28 mouse cellular contexts compared by ENCODE assay signal in genomic region chr13:54215777-54216316, GRCm38 (mm10). TPM values are rescaled to one million over a fixed set of nuclear protein-coding genes. Genes with fewer than 3 reads are reported as not detected.
DNase-seq lines count a peak whose midpoint lies in the region; ATAC-seq and TF ChIP-seq lines count a peak whose summit lies in the region.
"Had no signal": no experiment of that assay in that cellular context is flagged by ENCODE, and none has a peak within 500 bp of the region (broad histone marks: within the 10 kb centered on the region; RNA-seq: fewer than 3 reads in every experiment).

No protein-coding gene starts in this region.

- H3K9me3 ChIP-seq in liver, embryonic 11.5 days (ENCODE audit: control insufficient read depth, low read length) = no peaks in the 10 kb centered on the region
- H3K9me3 ChIP-seq in E14TG2a.4 (ENCODE audit: low read length) = no peaks in the 10 kb centered on the region
- H3K9me3 ChIP-seq in liver, postnatal 0 days (ENCODE audit: low read length) = no peaks in the 10 kb centered on the region
- H3K9me3 ChIP-seq in hindbrain, embryonic 14.5 days (ENCODE audit: control insufficient read depth, low read length) = no peaks in the 10 kb centered on the region; the same call in 1 of the 2 replicates
- H3K9me3 ChIP-seq: embryonic facial prominence, embryonic 12.5 days; forebrain, embryonic 13.5 days; limb, embryonic 15.5 days; lung, embryonic 15.5 days; midbrain, embryonic 15.5 days; neural tube, embryonic 13.5 days had no signal

- no peaks in the 10 kb centered on the region for H3K79me2 ChIP-seq in liver, adult 2 months (ENCODE audit: control insufficient read depth, insufficient read depth, low read length)

- DNase-seq in liver, adult 2 months (ENCODE audit: extremely low read depth, low read depth, low spot score) = peak; percentile 13
- DNase-seq in liver, embryonic 11.5 days (ENCODE audit: low spot score) = no peak
- DNase-seq in ZHBTc4 (ENCODE audit: low read depth, low spot score) = peak; percentile 99
- DNase-seq in liver, postnatal 0 days = no peak
- DNase-seq in heart, postnatal 36 days = no peak
- no peak for DNase-seq in retina, postnatal 1 day
- DNase-seq in hindbrain, embryonic 14.5 days (ENCODE audit: low spot score) = no peak
- DNase-seq: cerebellum, adult 18-20 months; cerebellum, postnatal 14 days; kidney, adult 2 months; left cerebral cortex, postnatal 4 days; lung, postnatal 4 days; right cerebral cortex, adult 18-20 months; right cerebral cortex, postnatal 4 days; thymus, adult 18-20 months; thymus, postnatal 36 days had no signal

- intact Hi-C loops in heart, postnatal 36 days (cut with DNase I) = no loop called here

- H3K9ac ChIP-seq in liver, adult 2 months (ENCODE audit: low read depth, low read length) = no peak overlapping the region
- no peak overlapping the region for H3K9ac ChIP-seq in liver, embryonic 11.5 days (ENCODE audit: low read depth, low read length)
- no peak overlapping the region for H3K9ac ChIP-seq in liver, postnatal 0 days (replicated peaks)
- H3K9ac ChIP-seq in hindbrain, embryonic 14.5 days = no peak overlapping the region
- H3K9ac ChIP-seq: embryonic facial prominence, embryonic 12.5 days; forebrain, embryonic 13.5 days; limb, embryonic 15.5 days; lung, embryonic 15.5 days; midbrain, embryonic 15.5 days; neural tube, embryonic 13.5 days had no signal

- TF ChIP-seq EP300 in liver, postnatal 0 days (IDR thresholded peaks at IDR 0.05; ENCODE audit: low read depth) = no peak

- H3K27me3 ChIP-seq in liver, adult 2 months (ENCODE audit: control insufficient read depth, insufficient read depth, low read length) = no peaks in the 10 kb centered on the region; the same call in 1 of the 2 replicates
- H3K27me3 ChIP-seq in liver, embryonic 11.5 days (replicated peaks; ENCODE audit: control insufficient read depth, insufficient read depth, low read length) = no peaks in the 10 kb centered on the region
- H3K27me3 ChIP-seq in E14TG2a.4 (ENCODE audit: insufficient read depth, low read length) = peaks cover 11% of the 10 kb centered on the region
- H3K27me3 ChIP-seq in liver, postnatal 0 days (ENCODE audit: insufficient read depth, low read length) = no peaks in the 10 kb centered on the region
- H3K27me3 ChIP-seq in hindbrain, embryonic 14.5 days (ENCODE audit: control insufficient read depth, insufficient read depth, low read length) = no peaks in the 10 kb centered on the region
- H3K27me3 ChIP-seq: embryonic facial prominence, embryonic 12.5 days; forebrain, embryonic 13.5 days; lung, embryonic 15.5 days; midbrain, embryonic 15.5 days; neural tube, embryonic 13.5 days had no signal

- H3K36me3 ChIP-seq in liver, adult 2 months (ENCODE audit: control insufficient read depth, insufficient read depth, low read length) = no peaks in the 10 kb centered on the region
- H3K36me3 ChIP-seq in liver, embryonic 11.5 days (ENCODE audit: control insufficient read depth, insufficient read depth, low read length) = no peaks in the 10 kb centered on the region
- H3K36me3 ChIP-seq in E14TG2a.4 (ENCODE audit: insufficient read depth, low read length) = no peaks in the 10 kb centered on the region
- no peaks in the 10 kb centered on the region for H3K36me3 ChIP-seq in liver, postnatal 0 days (replicated peaks; ENCODE audit: insufficient read depth, low read length)
- no peaks in the 10 kb centered on the region for H3K36me3 ChIP-seq in hindbrain, embryonic 14.5 days (replicated peaks; ENCODE audit: control insufficient read depth, insufficient read depth)
- H3K36me3 ChIP-seq: embryonic facial prominence, embryonic 12.5 days; limb, embryonic 15.5 days; lung, embryonic 15.5 days; midbrain, embryonic 15.5 days; neural tube, embryonic 13.5 days had no signal

- 51% methylated on average over 7 of the region's 7 CpGs for WGBS in liver, adult 2 months
- WGBS in liver, embryonic 11.5 days = 45% methylated on average over 7 of the region's 7 CpGs
- 48% methylated on average over 7 of the region's 7 CpGs for WGBS in liver, postnatal 0 days (ENCODE audit: insufficient replicate concordance)
- WGBS in hindbrain, embryonic 14.5 days = 30% methylated on average over 7 of the region's 7 CpGs

- H3K27ac ChIP-seq in liver, adult 2 months (replicated peaks; ENCODE audit: insufficient read depth, low read depth, low read length) = no peak overlapping the region
- no peak overlapping the region for H3K27ac ChIP-seq in liver, embryonic 11.5 days (ENCODE audit: low read depth, low read length)
- H3K27ac ChIP-seq in liver, postnatal 0 days (ENCODE audit: low read depth) = no peak overlapping the region
- no peak overlapping the region for H3K27ac ChIP-seq in hindbrain, embryonic 14.5 days
- H3K27ac ChIP-seq: embryonic facial prominence, embryonic 12.5 days; forebrain, embryonic 13.5 days; kidney, postnatal 0 days; left cerebral cortex, adult 2 months; limb, embryonic 15.5 days; lung, embryonic 15.5 days; midbrain, embryonic 15.5 days; neural tube, embryonic 13.5 days had no signal

- H3K4me2 ChIP-seq in liver, embryonic 11.5 days = no peak overlapping the region
- no peak overlapping the region for H3K4me2 ChIP-seq in liver, postnatal 0 days (ENCODE audit: low read depth, low read length)
- H3K4me2 ChIP-seq in hindbrain, embryonic 14.5 days (replicated peaks) = no peak overlapping the region
- H3K4me2 ChIP-seq: embryonic facial prominence, embryonic 12.5 days; forebrain, embryonic 13.5 days; limb, embryonic 15.5 days; lung, embryonic 15.5 days; midbrain, embryonic 15.5 days; neural tube, embryonic 13.5 days had no signal

- ATAC-seq in liver, embryonic 11.5 days (replicated peaks; ENCODE audit: low FRiP score) = no peak
- ATAC-seq in liver, postnatal 0 days = peak; percentile 17; the same call in 1 of the 2 replicates
- no peak for ATAC-seq in hindbrain, embryonic 14.5 days (ENCODE audit: low FRiP score)
- ATAC-seq: forebrain, embryonic 13.5 days; midbrain, embryonic 15.5 days had no signal

- no peak for TF ChIP-seq POLR2A in liver, adult 2 months (IDR thresholded peaks at IDR 0.05; ENCODE audit: extremely low read depth, insufficient read depth, low read length)

- no peak overlapping the region for H3K4me3 ChIP-seq in liver, adult 2 months (ENCODE audit: insufficient read depth, low read depth, low read length)
- no peak overlapping the region for H3K4me3 ChIP-seq in liver, embryonic 11.5 days (ENCODE audit: low read depth, low read length)
- peak overlapping the region; percentile 1; the same call in 1 of the 2 replicates for H3K4me3 ChIP-seq in E14TG2a.4 (replicated peaks; ENCODE audit: low read length)
- no peak overlapping the region for H3K4me3 ChIP-seq in liver, postnatal 0 days (ENCODE audit: low read depth, low read length)
- H3K4me3 ChIP-seq in hindbrain, embryonic 14.5 days (replicated peaks; ENCODE audit: low read length) = no peak overlapping the region
- H3K4me3 ChIP-seq: embryonic facial prominence, embryonic 12.5 days; erythroblast, embryonic 14.5 days; forebrain, embryonic 13.5 days; left cerebral cortex, adult 2 months; limb, embryonic 15.5 days; lung, embryonic 15.5 days; midbrain, embryonic 15.5 days; myocyte; neural tube, embryonic 13.5 days had no signal

- H3K4me1 ChIP-seq in liver, adult 2 months (ENCODE audit: control insufficient read depth, insufficient read depth, low read length) = no peaks in the 10 kb centered on the region
- no peaks in the 10 kb centered on the region for H3K4me1 ChIP-seq in liver, embryonic 11.5 days (replicated peaks; ENCODE audit: control insufficient read depth, insufficient read depth, low read length)
- H3K4me1 ChIP-seq in E14TG2a.4 (replicated peaks; ENCODE audit: low read depth, low read length) = peaks cover 87% of the 10 kb centered on the region
- H3K4me1 ChIP-seq in liver, postnatal 0 days (ENCODE audit: insufficient read depth) = peaks cover 11% of the 10 kb centered on the region
- peaks cover 14% of the 10 kb centered on the region for H3K4me1 ChIP-seq in hindbrain, embryonic 14.5 days (replicated peaks; ENCODE audit: control insufficient read depth, insufficient read depth, low read length)
- H3K4me1 ChIP-seq: limb, embryonic 15.5 days; lung, embryonic 15.5 days had no signal

- no peak for TF ChIP-seq CTCF in liver, adult 2 months (IDR thresholded peaks at IDR 0.05; ENCODE audit: low read depth, low read length)
- no peak for TF ChIP-seq CTCF in E14TG2a.4 (conservative IDR thresholded peaks at IDR 0.05; ENCODE audit: low read length)
- no peak for TF ChIP-seq CTCF in liver, postnatal 0 days (IDR thresholded peaks at IDR 0.05; ENCODE audit: low read depth)

RNA-seq across cellular contexts. Expression of gene Hrh2, which starts 23.9 kb away (rescaled TPM):
- 0.09 and 0.13 TPM in 2 replicates for total RNA-seq in liver, adult 2 months (2014; rRNA removed)
- 0.07 and 0.24 TPM in 2 replicates for polyA plus RNA-seq in liver, adult 2 months (2012; rRNA removed)
- polyA plus RNA-seq in liver, embryonic 11.5 days (2014; fragmentation: Nextera tagmentation; extraction: Ambion mirVana) = 0.21 TPM in 1 of 2 replicates, not detected in the other
- 0.24 and 0.26 TPM in 2 replicates for polyA plus RNA-seq in liver, postnatal 0 days (2015; fragmentation: Nextera tagmentation; extraction: Ambion mirVana)
- total RNA-seq in heart, postnatal 36 days (2021) = under 1 TPM; 0.39 to 0.43 TPM
- polyA plus RNA-seq in hindbrain, embryonic 14.5 days (2014; fragmentation: Nextera tagmentation; extraction: Ambion mirVana) = 0.76 and 0.90 TPM in 2 replicates
- polyA plus RNA-seq: erythroblast, embryonic 14.5 days; hindbrain, embryonic 11.5 days; limb, embryonic 15.5 days; myocyte had no signal

Comparison
In these comparisons a context has a peak if more than half of its experiments do, and no peak if none do; other contexts are left out.
1. DNase-seq: peak in liver, adult 2 months (single experiment) and ZHBTc4 (single experiment); none in liver, embryonic 11.5 days (single experiment), liver, postnatal 0 days (single experiment), heart, postnatal 36 days (0 of 2), retina, postnatal 1 day (single experiment) and hindbrain, embryonic 14.5 days (single experiment).